Mouse (Mus musculus): Measurements from ENCODE around the gene Olfr101. TPM values are rescaled to one million over a fixed set of nuclear protein-coding genes. Genes with fewer than 3 reads are reported as not detected.

The Olfr101 gene
- not detected in 2 replicates for polyA plus RNA-seq (2015; fragmentation: Nextera tagmentation; extraction: Ambion mirVana)

DNA sequence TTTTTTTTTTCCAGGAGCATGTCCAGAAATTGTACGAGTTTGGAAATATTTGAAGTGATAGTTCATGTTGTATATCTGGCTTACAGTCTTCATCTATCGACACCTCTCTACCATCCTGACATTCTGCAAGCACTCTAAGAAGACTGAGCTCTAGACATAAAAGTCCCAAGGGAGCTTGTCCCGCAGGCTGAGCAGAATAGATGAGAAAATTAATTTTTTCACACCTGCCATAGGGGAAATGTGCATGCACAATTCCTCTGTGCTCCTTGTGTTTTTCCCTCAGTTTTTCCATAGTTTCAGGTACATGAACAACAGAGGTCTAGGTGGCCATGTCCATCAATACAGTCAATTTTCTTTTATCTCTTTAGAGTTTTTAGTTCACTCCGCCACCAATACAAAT, at the start of gene Olfr101:
Gene Olfr101, minus strand, starts transcription at position 101 of the 400 bp plus-strand sequence.

DNA sequence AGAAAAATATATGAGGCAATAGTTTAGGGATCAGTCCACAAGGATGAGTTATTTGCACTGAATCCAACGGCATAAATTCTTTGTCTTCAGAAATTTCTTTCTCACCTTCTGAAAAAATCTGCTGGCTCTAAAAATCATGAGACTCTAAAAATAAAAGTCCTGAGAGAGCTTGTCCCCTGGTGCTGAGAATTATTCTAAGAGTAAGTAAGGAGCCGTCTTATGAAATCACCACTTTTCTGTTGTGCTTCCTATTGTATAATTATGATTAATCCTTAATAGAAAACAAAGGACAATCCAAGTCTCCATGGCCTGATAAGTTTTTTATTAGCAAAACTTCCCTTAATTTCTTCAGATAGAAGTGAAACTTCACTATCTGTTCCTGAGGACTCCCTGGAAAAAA, 35.5 kb upstream of the Olfr101 start, which contains the start of gene Olfr103:
Gene Olfr103, minus strand, starts transcription at position 101 of the 400 bp plus-strand sequence.

DNA sequence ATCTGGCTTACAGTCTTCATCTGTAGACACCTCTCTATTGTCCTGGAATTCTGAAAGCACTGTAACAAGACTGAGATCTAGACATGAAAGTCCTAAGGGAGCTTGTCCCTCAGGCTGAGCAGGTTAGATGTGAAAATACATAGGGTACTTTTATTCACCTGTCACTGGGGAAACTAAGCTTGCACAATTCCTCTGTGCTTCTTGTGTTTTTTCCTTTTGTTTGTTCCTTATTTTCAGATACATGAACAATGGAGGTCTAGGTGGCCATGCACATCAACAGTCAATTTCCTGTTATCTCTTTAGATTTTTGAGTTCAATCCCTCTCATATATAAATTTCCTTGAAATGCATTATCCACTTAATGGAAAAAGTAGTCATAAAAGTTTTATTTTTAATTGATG, 12.8 kb upstream of the Olfr101 start, which contains the start of gene Olfr102:
Gene Olfr102, minus strand, starts transcription at position 101 of the 400 bp plus-strand sequence.

DNA sequence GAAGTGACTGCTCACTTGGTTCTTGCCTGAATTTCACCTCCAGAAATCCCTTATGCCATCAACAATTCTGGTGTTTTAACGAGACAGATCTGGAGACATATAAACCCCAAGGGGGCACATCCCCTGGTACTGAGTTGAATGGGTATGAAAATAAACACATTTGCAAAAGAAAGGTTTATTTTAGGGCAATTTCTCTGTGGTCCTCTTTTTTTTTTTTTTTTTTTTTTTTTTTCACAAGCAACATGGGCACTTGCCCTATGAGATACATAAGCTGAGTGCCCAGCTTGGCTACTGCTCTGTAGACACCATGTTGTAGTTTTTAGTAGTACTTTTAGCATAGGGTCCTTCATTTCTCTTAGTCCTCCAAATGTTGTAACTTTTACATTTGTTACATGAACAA, 20.8 kb downstream of the Olfr101 start, which contains the start of gene Olfr99:
Gene Olfr99, minus strand, starts transcription at position 101 of the 400 bp plus-strand sequence.

DNA sequence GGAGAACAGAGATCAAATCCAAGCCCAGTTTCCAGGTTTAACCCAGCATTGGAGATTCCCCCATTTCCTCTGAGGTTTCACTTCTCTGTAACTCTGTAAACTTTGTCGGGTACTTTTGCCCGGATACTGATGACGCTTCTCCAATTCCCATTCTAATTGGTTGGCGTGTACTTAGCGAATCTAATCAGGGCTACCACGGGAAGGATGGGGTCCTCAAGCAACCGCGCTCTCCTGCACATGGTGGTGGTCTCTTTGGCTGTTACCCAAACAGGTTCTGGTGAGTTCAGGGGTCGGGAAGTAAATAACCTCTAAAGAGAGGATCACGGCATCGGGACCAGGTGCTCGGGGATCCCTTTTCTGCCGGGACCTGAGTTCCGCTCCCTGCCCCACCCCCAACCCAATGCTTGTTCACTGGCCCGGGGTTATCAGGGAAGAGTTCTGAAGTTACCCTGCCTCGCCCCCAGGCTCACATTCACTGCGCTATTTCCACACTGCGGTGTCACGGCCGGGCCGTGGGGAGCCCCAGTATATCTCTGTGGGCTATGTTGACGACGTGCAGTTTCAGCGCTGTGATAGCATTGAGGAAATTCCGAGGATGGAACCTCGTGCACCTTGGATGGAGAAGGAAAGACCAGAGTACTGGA, 33.9 kb downstream of the Olfr101 start, which contains the start of gene H2-M3:
Gene H2-M3, plus strand, starts transcription at position 163 of the 644 bp plus-strand sequence.

DNA sequence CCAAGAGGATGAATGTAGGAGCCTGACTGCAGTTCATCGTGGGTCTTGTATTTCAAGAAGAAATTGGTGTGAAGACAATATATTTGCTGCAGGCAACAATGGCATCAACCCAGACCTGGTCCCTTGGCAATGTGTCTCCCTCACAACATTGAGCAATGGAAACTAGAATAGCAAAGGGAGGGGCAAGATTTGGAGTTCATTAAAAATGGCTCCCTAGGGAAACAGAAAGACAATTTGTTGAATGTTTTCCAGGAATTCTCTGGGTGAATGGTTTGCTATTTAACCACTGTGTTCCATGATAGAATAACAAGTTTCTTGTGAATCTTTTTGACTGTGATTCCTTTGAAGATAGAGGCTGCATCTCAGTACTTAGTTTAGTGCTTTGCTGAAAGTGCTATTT, 40.5 kb downstream of the Olfr101 start, which contains the start of gene Olfr98:
Gene Olfr98, minus strand, starts transcription at position 124 of the 400 bp plus-strand sequence.

Other genes starting within 250 kb of the Olfr101 start
- gene Olfr90, start 215.8 kb downstream of the Olfr101 start, polyA plus RNA-seq (2015; fragmentation: Nextera tagmentation; extraction: Ambion mirVana), result 0.08 TPM in 1 of 2 replicates, not detected in the other
- gene Olfr91, start 206.0 kb downstream of the Olfr101 start, polyA plus RNA-seq (2015; fragmentation: Nextera tagmentation; extraction: Ambion mirVana), result not detected in 2 replicates
- gene Olfr92, start 184.2 kb downstream of the Olfr101 start, polyA plus RNA-seq (2015; fragmentation: Nextera tagmentation; extraction: Ambion mirVana), result not detected in 2 replicates
- gene Olfr93, start 142.8 kb downstream of the Olfr101 start, polyA plus RNA-seq (2015; fragmentation: Nextera tagmentation; extraction: Ambion mirVana), result not detected in 2 replicates
- not detected in 2 replicates for gene Ubd, start 110.4 kb downstream of the Olfr101 start, polyA plus RNA-seq (2015; fragmentation: Nextera tagmentation; extraction: Ambion mirVana)
- 0.21 TPM in 1 of 2 replicates, not detected in the other for gene Olfr94, start 103.3 kb downstream of the Olfr101 start, polyA plus RNA-seq (2015; fragmentation: Nextera tagmentation; extraction: Ambion mirVana)
- 0.03 and 0.04 TPM in 2 replicates for gene Olfr95, start 91.2 kb downstream of the Olfr101 start, polyA plus RNA-seq (2015; fragmentation: Nextera tagmentation; extraction: Ambion mirVana)
- not detected in 2 replicates for gene Olfr96, start 84.2 kb downstream of the Olfr101 start, polyA plus RNA-seq (2015; fragmentation: Nextera tagmentation; extraction: Ambion mirVana)
- not detected in 2 replicates for gene Olfr97, start 67.0 kb downstream of the Olfr101 start, polyA plus RNA-seq (2015; fragmentation: Nextera tagmentation; extraction: Ambion mirVana)
- not detected in 2 replicates for gene Olfr98, start 40.6 kb downstream of the Olfr101 start, polyA plus RNA-seq (2015; fragmentation: Nextera tagmentation; extraction: Ambion mirVana)
- gene H2-M3, start 34.1 kb downstream of the Olfr101 start, polyA plus RNA-seq (2015; fragmentation: Nextera tagmentation; extraction: Ambion mirVana), result 2.6 and 2.8 TPM in 2 replicates
- not detected in 2 replicates for gene Olfr99, start 20.9 kb downstream of the Olfr101 start, polyA plus RNA-seq (2015; fragmentation: Nextera tagmentation; extraction: Ambion mirVana)
- not detected in 2 replicates for gene Olfr102, start 12.7 kb upstream of the Olfr101 start, polyA plus RNA-seq (2015; fragmentation: Nextera tagmentation; extraction: Ambion mirVana)
- not detected in 2 replicates for gene Olfr103, start 35.4 kb upstream of the Olfr101 start, polyA plus RNA-seq (2015; fragmentation: Nextera tagmentation; extraction: Ambion mirVana)
- gene Olfr104-ps, start 55.3 kb upstream of the Olfr101 start, polyA plus RNA-seq (2015; fragmentation: Nextera tagmentation; extraction: Ambion mirVana), result not detected in 2 replicates
- not detected in 2 replicates for gene Olfr105-ps, start 74.7 kb upstream of the Olfr101 start, polyA plus RNA-seq (2015; fragmentation: Nextera tagmentation; extraction: Ambion mirVana)
- gene Olfr106-ps, start 86.1 kb upstream of the Olfr101 start, polyA plus RNA-seq (2015; fragmentation: Nextera tagmentation; extraction: Ambion mirVana), result not detected in 2 replicates
- not detected in 2 replicates for gene Olfr107, start 94.9 kb upstream of the Olfr101 start, polyA plus RNA-seq (2015; fragmentation: Nextera tagmentation; extraction: Ambion mirVana)
- gene Olfr108, start 141.2 kb upstream of the Olfr101 start, polyA plus RNA-seq (2015; fragmentation: Nextera tagmentation; extraction: Ambion mirVana), result not detected in 2 replicates
- not detected in 2 replicates for gene Olfr109, start 154.6 kb upstream of the Olfr101 start, polyA plus RNA-seq (2015; fragmentation: Nextera tagmentation; extraction: Ambion mirVana)
- not detected in 2 replicates for gene H2-M2, start 179.2 kb upstream of the Olfr101 start, polyA plus RNA-seq (2015; fragmentation: Nextera tagmentation; extraction: Ambion mirVana)
- not detected in 2 replicates for gene Olfr110, start 188.2 kb upstream of the Olfr101 start, polyA plus RNA-seq (2015; fragmentation: Nextera tagmentation; extraction: Ambion mirVana)
- gene Olfr111, start 203.7 kb upstream of the Olfr101 start, polyA plus RNA-seq (2015; fragmentation: Nextera tagmentation; extraction: Ambion mirVana), result 0.44 TPM in 1 of 2 replicates, not detected in the other

Measured in neural tube, postnatal 0 days (tissue).